Mouse (Mus musculus): ENCODE measurements around the gene Cdk15.

Gene Cdk15

GRCm38 (mm10) chr1:59370355-59370950, 113.7 kb downstream of the Cdk15 start:
- DNase-seq (ENCODE audit: low read depth, low spot score) = no peak

GRCm38 (mm10) chr1:59376021-59376548, 119.4 kb downstream of the Cdk15 start:
- peak; percentile 97 for DNase-seq (ENCODE audit: low read depth, low spot score)

GRCm38 (mm10) chr1:59376557-59376956, 119.9 kb downstream of the Cdk15 start:
- peak; percentile 96 for DNase-seq (ENCODE audit: low read depth, low spot score)

- DNase-seq (ENCODE audit: low read depth, low spot score) = peak; percentile 94
These were observed 120.6 kb downstream of the Cdk15 start for GRCm38 (mm10) chr1:59377312-59377711.

- DNase-seq (ENCODE audit: low read depth, low spot score) = no peak
These were observed 124.2 kb downstream of the Cdk15 start for GRCm38 (mm10) chr1:59380926-59381325.

GRCm38 (mm10) chr1:59381483-59381882, 124.8 kb downstream of the Cdk15 start:
- DNase-seq (ENCODE audit: low read depth, low spot score) = no peak

- no peak for DNase-seq (ENCODE audit: low read depth, low spot score)
These were observed 125.8 kb downstream of the Cdk15 start for GRCm38 (mm10) chr1:59382516-59382915.

GRCm38 (mm10) chr1:59383049-59383610, 126.4 kb downstream of the Cdk15 start:
- DNase-seq (ENCODE audit: low read depth, low spot score) = no peak

GRCm38 (mm10) chr1:59384400-59384799, 127.7 kb downstream of the Cdk15 start:
- no peak for DNase-seq (ENCODE audit: low read depth, low spot score)

GRCm38 (mm10) chr1:59385641-59386040, 128.9 kb downstream of the Cdk15 start:
- no peak for DNase-seq (ENCODE audit: low read depth, low spot score)

- no peak for DNase-seq (ENCODE audit: low read depth, low spot score)
These were observed 131.0 kb downstream of the Cdk15 start for GRCm38 (mm10) chr1:59387542-59388314.

GRCm38 (mm10) chr1:59389181-59389580, 132.5 kb downstream of the Cdk15 start:
- no peak for DNase-seq (ENCODE audit: low read depth, low spot score)

GRCm38 (mm10) chr1:59391736-59392135, 135.0 kb downstream of the Cdk15 start:
- no peak for DNase-seq (ENCODE audit: low read depth, low spot score)

GRCm38 (mm10) chr1:59394072-59394471, 137.4 kb downstream of the Cdk15 start:
- peak; percentile 50 for DNase-seq (ENCODE audit: low read depth, low spot score)

- no peak for DNase-seq (ENCODE audit: low read depth, low spot score)
These were observed 137.9 kb downstream of the Cdk15 start for GRCm38 (mm10) chr1:59394616-59395015.

GRCm38 (mm10) chr1:59395992-59396391, 139.3 kb downstream of the Cdk15 start:
- DNase-seq (ENCODE audit: low read depth, low spot score) = no peak

- DNase-seq (ENCODE audit: low read depth, low spot score) = peak; percentile 62
These were observed 143.0 kb downstream of the Cdk15 start for GRCm38 (mm10) chr1:59399554-59400325.

GRCm38 (mm10) chr1:59401253-59401652, 144.5 kb downstream of the Cdk15 start:
- DNase-seq (ENCODE audit: low read depth, low spot score) = no peak
